Mouse (Mus musculus): Measurements from ENCODE around the gene Eif2s3y.

Gene Eif2s3y

DNA sequence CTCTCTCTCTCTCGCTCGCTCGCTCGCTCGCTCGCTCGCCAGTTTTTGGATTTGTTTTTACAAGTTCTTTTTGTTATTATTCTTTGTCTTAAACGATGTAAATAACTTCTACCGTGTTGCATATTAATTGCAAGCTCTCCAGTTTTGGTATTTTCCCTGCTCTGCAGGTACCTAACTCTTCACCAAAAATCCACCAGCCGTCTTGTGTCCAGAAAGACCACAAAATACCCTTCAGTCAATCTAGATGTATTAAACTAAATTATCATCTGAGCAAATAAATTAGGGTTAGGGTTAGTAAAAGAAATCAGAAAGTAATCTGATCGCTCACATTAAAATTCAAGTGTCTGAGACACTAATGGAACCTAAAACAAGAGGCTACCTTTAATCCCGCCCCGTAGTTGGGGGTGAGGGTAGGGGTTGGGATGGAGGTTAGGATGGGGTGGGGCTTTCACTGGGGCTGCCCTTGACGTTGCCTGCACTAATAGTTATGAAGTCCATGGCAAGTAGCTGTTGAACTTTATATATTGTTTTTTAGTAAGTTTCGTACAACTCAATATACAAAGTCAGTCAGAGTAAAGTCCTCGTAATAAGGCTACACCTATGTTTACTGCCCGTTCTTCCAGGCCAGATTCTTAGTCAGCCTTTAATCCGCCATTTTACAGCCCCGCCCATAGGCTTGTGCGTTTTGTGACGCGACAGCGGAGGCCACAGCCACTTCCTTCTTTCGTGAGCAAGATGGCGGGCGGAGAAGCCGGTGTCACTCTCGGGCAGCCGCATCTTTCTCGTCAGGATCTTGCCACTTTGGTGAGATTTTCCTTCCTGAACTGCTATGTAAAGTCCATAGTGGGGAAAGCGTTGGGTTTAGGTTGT is at the start of gene Eif2s3y:
Eif2s3y (plus strand) TSS at position 662 of the 870 bp plus-strand sequence.
- DNase-seq, result peak in 1 of 2 experiments; percentile 75

Data from kidney, adult 8-10 months (tissue).